Mouse (Mus musculus) heart, adult 18-20 months (tissue): ENCODE data around the gene Nrcam. TPM values are rescaled to one million over a fixed set of nuclear protein-coding genes. Genes with fewer than 3 reads are reported as not detected.

ENCODE experiments used
- DNase-seq, 2 experiments: peaks; one replicate each; pipeline ENCODE4 v3.0.0; 2021 to 2022; ENCODE audit warnings: mixed read lengths in 1 of 2
- total RNA-seq, 2 experiments: library from RNA; stranded (reverse); gene quantifications; 2 replicates each; pipeline ENCODE4 v1.2.3; 2021

Gene Nrcam
- total RNA-seq, 2 experiments from 2014 or later, result 0.18 to 0.52 TPM

DNA sequence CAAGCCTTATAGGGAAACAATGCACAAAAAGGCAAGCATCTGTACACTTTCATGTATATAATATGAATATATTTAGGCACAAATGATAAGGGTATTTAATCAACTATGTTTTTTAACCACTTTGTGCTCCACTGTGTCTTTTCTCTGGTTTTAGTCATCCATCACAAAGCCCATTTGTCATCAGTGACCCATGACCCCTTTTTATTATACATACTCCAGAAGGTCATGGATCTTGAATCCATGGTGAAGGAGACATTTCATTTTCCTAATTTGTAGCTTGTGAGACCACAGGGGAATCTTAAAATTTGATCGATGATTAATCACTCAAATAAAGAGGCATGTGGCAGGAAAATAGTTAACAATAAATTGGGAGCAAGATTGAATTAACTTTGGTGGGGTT lies 29.2 kb downstream of the Nrcam start:
- DNase-seq, result no peak

DNA sequence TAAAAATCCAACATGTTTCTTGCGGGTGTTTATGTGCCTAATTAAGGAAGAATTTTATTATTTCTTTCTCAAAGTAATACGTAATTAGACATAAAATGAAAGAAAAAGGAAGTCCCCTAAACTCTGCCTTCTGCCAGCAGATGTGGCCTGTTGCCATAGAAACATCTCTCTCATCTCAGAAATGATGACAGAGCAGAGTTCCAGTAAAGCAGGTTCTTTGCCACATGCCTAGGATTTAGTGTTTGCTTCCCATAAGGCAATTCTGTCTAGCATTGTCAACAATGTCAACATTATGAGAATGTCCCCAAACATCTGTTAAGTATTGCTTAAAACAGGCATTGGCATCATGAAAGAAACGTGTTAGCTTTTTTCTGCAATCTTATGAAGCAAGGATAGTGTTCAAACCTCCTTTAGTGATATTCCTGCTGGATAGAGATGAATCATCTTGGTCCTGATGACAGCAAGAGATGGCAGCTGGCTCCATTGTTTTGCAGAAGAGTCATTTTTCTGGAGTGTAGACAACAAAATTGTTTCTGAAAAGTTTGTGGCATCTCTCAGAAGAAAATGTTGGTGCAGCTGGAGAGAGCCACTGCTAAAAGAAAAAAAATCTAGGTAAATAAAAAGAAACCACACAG lies 42.5 kb downstream of the Nrcam start:
- no peak for DNase-seq

DNA sequence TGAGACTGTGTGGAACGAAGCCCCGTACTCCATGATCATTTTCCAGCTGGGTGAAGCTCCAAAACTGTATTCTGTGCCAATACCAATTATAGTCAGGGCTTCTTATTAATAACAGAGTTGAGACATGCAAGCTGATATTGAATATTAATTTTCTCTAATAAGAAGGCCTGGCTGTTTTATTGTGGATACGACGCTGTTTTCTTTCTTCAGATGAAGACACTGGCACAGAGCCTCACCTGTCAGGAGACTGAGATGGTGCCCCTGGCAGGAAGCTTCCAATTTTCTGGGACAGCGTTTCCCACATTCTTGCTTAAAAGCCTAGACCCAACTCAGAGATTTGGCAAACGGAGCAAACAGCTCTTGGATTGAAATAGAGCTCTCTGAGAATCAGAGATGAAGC lies 47.3 kb downstream of the Nrcam start:
- DNase-seq, result no peak

DNA sequence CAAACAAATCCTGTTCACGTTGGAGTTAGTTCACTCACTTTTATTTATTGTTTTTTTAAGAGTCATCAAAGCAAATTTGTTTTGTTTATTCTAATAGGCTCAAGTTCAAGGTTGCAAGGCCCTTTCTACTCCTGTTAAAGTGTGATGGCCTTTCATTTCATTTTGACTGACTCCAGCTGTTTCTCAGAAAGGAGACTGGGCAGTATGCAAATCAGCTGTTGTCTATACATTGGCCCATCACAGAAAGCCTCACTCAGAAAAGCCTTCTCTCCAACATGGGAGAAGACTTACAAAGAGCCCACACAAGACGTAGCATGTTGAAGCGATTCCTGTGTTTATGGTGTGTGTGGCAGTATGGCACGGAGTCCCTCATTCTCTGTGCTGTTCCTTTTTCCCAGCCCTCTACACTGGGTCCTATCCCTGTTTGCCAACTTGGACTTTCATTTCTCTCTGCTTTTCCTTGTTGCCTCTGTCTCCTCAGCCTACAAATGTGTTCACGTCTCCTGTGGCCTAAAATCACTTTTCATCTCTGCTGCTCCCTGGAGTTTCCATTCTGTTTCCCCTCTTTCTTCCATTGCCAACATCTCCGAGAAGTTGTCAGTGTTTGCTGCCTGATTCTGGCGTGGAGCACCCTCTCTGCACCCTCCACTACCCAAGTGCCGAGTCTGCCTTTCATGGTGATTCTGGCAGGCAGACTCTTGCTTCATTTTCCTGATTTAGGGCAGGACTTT lies 49.9 kb downstream of the Nrcam start:
- no peak for DNase-seq

DNA sequence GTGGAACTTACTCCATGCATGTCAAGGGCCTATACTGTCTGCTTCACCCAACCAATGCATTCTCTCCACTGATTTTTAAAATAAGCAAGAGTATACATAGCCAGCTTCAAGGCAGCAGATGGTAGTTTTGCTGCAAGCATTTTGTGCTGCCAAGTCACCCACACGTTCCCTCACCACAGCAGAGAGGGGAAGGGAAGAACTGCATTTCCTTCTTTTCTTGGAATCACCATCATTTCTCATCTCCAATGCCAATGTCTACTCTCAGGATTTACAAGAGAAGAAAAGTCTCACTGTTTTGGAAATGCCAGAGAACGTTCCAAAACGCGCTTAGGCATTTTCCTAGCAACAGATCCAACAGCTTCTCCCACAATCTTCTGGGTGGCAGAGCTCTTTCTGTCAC lies 52.1 kb downstream of the Nrcam start:
- no peak for DNase-seq

DNA sequence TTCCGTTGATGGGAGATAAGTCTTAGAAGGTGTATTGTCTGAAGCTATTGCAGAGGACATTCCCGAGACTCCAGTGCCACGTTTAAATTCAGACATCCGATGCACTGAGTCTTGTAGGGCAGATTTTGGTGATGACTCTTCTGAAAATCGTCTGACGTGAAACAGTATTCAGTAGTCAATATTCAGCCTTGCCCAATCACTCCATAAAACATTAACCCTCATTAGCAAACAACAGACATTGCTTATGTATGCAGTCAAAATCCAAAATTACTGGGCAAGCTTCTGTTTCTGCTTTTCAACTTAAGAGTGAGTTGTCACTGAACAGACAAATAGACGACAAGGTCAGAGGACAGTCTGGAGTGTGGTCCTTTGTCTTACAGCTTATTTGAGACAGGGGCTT lies 57.7 kb downstream of the Nrcam start:
- no peak for DNase-seq

DNA sequence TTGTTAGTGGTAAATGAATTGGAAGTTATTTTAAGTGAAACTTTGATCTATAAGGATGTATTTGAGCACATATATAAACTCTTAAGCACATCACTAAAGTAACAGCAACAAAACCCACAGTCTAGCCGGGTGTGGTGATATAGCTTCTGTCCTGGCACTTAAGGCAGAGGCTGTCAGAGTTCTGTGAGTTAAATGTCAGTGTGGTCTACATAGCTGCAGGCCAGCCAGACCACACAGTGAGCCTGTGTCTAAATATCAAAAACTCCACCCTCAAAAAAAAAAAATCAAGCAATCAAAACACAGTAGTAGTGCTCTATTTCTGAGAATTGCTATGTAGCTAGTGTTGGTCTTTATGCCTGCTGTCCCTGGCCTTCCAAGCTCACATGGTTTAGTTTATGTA lies 59.5 kb downstream of the Nrcam start:
- DNase-seq, result no peak

DNA sequence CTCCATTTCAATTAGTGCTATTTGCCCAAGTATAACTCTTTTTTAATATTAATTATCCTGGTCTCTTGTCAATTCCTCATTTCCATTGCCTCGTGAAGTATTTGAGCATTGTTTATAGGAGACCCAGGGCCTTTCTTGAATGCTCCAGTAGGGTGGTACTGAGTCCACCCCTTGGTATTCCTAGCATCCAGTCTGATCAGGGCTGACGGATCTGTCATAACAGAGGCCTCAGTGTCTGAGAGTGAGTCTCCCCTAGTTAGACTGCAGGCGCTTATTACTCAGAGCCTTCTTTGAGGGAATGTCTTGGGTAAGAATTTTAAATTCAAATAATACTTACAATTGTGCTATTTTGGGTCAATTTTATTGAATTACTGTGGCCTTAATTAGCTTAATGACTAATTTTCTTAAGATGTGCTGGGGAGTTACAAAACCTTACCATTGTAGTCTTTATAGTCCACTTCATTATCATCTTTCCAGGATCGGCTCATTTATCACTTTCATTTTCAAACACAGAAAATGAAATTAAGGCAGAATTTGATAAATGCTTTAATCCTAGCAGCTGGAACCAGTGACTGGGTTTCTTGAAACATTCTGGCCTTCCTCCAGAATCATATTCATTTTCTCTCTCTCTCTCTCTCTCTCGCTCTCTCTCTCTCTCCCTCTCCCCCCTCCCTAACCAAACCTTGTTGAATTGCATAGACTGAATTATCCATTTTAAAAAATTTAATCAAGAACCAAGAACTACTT lies 61.9 kb downstream of the Nrcam start:
- no peak for DNase-seq

DNA sequence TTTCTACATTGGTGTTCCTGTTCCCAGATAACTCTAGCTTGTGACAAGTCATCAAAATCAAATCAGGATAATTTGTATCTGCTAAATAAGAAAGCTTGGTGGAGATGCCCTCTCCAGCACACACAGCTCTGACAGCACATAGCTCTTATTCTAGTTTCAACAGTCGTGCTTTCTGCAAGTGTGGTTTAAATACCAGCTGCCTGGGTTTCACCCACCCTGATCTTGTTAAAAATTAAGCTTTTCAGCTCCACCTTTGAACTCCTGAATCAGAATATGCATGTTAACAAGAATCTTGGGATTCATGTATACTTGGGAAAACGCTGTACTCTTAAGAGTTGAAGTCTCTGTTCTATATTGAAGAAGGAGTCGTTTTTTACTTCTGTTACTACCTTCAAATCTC lies 66.2 kb downstream of the Nrcam start:
- no peak for DNase-seq

DNA sequence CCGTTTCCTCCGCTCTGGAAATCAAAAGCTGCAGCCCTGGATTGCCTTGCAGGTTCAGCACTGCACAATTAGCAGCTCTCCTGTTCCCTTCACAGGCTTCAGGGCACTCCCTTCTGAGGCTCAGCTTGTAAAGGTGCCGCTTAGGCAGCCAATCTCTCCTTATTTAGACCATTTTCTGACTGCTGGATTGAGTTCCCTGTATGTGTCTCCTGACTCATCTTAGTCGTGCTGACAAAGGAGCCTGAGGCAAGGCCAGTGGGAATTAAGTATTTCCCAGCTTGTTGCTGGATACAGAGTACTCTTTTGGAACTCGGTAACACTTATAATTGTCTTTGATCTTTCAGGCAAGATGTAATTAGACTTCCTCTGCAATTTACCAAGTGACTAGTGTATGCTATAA lies 69.1 kb downstream of the Nrcam start:
- DNase-seq, result no peak

DNA sequence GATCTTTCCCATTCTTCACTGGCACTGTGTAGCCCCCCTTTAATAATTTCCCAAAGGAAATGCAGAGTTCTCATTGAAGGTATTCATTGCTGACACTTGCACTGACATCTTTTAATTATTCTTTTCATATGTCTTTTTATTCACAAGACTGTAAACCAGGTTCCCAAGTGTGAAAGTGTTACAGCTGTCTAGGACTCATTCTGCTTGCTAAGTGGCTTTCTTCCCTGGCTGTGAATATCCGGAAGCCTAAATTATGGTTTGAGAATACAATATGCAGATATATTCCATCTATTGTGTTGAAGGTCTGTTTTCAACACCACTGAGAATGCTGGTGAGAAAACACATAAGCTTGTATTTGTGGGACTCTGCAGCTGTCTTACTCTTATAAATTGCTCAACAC lies 73.4 kb downstream of the Nrcam start:
- DNase-seq, result no peak

DNA sequence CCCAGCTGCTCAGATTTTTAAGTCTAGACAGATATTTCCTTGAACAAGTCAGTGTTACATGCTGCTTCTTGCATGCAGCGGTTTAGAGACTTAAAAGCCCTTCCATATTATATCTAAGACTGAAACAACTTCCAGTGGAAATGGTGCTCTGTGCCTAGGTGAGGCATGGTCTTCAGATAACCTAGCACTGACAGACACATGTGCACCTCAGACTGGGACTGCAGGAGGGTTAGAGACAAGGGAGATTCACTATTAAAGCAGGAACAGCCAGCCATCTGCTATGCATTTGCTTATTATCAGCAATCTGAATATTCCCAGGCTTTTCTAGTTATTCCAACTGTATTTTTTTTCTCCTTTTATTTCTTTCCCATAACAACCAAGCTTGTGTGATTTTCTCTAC lies 74.6 kb downstream of the Nrcam start:
- no peak for DNase-seq

DNA sequence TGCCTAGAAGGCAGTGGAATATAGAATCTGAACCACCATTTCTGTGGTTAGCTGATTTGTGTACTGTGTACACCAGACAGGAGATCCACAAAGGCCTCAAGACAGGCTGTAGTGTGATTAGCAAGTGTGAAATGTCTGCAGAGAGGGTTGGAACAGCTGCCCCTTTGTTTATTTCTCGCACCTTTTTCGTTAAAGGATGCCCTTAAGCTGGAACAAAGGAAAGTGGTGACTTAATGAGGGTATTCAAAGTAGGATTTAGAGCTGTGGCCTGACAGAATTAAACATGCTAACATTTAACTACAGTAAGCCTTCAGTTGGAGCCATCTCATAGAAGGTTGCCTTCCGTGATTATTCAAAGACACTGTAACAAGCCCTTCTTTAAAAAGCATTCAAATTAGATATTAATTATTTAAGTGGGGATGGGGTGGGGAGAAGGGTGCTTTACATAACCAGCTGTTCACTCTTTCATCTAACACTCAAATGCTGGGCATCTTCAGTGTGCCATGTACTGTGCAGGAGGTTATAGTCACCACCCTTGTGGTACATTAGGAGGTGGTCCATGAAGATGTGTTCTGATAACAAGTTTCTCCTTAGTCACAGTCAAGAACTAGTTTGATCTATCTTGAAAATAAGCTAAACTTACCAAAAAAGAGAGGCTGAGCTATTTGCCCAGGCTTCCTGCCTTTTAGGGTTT lies 75.2 kb downstream of the Nrcam start:
- no peak for DNase-seq

DNA sequence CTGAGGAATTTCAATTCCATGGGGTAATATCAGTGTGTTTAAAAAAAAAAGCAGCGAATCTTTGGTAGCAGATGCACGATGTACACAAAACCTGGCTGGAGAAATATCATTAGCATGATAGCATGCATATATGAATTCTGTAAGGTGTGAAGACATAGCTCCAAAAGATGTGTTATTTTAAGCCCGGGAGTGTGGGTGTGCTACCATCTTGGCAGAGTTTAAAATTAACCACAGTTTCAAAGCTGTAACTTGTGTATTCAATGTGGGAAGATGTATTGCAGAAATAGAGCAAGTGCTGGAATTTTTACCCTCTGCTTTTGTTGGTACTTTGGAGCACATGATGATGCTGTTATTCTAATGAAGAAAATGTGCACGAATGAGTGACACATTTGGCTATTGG lies 81.1 kb downstream of the Nrcam start:
- no peak for DNase-seq

DNA sequence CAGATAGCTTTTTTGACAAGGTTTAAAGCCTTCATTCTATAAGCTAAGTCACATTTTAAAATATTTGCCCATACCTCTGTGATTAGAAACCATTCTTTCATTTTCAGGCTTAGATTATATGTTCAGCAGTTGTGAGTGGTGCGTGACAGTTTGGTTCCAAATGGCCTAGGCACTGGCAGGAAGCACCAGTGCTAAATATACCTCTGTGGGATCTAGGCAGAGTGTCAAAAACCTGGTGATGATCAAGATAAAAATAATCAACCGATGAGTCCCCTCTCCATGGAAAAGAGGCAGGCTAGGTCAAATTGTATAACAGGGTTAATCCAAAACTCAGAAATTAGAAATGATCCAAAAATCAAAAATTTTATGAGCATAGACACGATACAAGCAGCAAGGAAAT lies 82.3 kb downstream of the Nrcam start:
- DNase-seq, result no peak

DNA sequence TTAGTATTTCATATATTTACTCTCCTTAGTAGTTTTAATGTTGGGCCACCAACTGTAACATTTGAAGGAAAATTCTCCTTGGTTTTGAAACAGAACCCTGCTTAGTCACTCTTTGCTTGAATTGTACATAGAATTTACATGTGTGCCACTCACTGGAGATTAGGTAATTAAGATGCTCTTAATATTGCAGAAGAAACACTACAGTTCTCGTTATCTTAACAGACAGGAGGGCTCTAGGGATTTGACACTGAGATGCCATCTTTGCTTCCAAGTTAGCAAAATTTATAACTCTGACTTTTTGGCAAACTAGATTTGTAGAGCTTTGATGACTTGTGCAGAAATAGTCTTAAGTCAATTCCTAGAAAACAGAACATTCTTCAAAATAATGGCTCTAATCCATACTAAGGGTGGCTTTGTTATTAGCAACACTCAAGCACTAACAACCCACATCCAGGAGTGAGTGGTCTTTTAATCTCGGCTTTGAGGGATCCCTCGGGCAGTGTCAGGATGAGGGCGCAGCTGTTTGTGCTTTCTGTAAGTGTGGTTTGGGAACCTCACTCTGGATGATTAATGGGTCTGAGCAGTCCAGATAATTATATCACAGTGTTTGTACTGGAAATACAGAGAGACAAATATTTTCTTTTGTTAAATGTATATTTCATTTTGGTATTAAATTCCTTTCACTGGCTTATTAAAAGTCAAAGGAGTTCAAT lies 93.6 kb downstream of the Nrcam start:
- no peak for DNase-seq

DNA sequence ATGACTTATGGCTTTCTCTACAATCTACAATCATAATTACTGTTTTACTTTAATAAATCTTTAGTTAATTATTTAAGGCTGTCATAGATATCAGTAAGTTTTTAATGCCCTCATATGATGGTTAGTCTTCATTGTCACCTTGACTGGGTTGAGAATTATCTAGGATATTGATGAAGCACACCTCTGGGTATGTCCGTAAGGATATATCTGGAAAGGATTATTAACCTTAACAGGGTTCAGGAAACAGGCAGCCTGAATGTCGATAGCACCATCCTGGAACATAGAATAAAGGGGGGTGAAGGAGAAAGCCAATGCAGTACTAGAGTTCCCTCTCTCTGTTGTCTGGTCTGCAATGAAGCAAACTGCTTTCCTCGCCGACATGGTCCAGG lies 94.2 kb downstream of the Nrcam start:
- DNase-seq, result no peak

DNA sequence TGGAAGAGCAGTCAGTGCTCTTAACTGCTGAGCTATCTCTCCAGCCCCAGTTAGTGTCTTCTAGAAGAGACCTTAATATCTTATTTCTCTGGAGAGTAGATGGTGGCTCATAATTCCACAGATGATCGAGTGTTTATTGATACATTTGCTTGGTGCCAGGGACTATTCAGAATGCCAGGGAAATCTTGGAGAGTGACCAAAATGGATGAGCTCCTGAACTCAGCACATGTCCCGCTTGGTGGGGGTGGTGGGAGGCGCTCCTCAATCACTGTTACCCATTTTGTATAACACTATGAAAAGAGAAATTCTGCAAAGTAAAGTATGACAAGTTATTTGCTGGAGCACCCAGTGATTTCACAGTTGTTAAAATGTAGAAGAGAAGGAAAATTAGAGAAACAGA lies 95.3 kb downstream of the Nrcam start:
- DNase-seq, result no peak

DNA sequence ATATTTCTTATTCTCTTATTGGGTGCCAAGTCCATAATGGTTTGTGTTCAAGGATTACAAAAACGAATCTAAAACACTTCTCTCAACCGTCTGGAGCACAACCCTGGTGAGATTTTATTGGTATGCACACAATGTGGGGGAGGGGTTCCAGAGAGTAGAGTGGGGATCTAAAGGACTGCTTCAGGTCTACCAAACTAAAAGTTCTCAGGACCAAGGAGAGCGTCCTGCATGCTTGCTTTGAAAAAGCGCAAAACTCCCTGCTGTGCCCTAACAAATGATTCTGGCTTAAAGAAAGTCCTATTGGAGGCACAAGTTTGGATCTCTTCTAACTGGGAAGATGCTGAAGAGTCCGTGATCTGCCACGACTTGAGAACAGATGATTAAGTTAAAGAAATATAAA lies 96.4 kb downstream of the Nrcam start:
- DNase-seq, result no peak

DNA sequence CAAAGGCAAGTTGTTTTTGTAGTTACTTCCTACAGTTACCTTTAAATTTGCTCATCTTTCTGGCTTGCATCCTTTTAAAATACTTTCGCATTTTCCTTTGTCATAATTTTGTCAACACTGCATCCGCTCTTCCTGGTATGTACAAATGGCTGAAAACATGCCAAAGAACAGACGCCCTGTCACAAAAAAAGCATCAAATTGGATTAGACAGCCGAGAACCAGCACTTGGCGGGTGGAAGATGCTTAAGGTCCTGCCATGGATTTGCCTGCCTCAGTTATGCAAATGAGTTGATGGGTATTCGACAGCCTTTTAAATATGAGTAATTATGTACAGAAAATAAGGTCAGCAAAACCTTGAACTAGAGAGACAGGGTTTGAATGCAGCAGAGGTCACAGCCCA lies 101.7 kb downstream of the Nrcam start:
- DNase-seq, result no peak

DNA sequence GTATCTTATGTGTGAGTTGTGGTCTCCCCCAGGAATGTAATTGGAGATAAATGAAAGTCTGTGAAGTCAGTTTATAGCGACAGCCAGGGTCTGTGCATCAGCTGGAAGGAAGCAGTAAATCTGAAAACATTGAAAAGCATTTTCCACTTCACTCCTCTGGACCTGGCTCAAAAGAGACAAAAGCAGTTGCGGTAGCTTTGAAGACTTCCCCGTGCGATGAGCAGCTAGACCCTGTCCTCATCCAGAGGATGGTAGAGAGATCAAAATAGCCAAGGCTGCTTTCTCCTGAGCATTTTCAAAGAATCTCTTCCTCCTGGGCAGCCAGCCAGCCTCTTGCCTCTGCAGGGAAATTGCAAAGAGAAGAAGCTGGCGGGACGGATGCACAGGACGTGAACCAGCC lies 102.3 kb downstream of the Nrcam start:
- DNase-seq, result no peak

DNA sequence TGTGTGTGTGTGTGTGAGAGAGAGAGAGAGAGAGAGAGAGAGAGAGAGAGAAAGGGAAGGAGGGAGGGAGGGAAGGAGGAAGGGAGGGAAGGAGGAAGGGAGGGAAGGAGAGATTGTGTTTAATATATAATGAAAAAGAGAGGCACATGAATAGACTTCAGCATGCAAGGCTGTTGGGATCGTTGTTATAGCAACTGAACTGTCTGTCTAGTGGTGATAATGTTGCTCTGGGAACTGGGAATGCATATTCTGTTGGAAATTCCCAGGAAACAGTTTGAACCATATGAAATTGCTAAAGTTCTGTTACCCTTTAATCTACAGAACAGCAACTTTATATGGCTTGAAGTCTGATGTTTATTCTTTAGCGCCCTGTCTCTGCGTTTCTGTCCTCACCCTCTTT lies 104.0 kb downstream of the Nrcam start:
- DNase-seq, result no peak
